Mouse (Mus musculus): ENCODE data around the gene Aes. TPM values are rescaled to one million over a fixed set of nuclear protein-coding genes. Genes with fewer than 3 reads are reported as not detected.

The Aes gene
- total RNA-seq, 1 experiment from 2014 or later, result 983 TPM

GRCm38 (mm10) chr10:81544296-81545160 lies 14.8 kb upstream of the Aes start:
- no peak for DNase-seq

- peak; percentile 100 for DNase-seq
Measured at GRCm38 (mm10) chr10:81545161-81545747, 14.0 kb upstream of the Aes start, which contains the start of gene Gna11. Gna11 (minus strand) TSS chr10:81545190.

GRCm38 (mm10) chr10:81546332-81546731 lies 13.0 kb upstream of the Aes start:
- DNase-seq, result no peak

- no peak for DNase-seq
Measured at GRCm38 (mm10) chr10:81546788-81547571, 12.3 kb upstream of the Aes start.

GRCm38 (mm10) chr10:81548944-81549343 lies 10.3 kb upstream of the Aes start:
- no peak for DNase-seq

- DNase-seq, result peak; percentile 72
Measured at GRCm38 (mm10) chr10:81550257-81550656, 9.0 kb upstream of the Aes start.

- DNase-seq, result peak; percentile 80
Measured at GRCm38 (mm10) chr10:81551597-81552102, 7.6 kb upstream of the Aes start.

- DNase-seq, result no peak
Measured at GRCm38 (mm10) chr10:81553232-81553631, 6.1 kb upstream of the Aes start.

GRCm38 (mm10) chr10:81553807-81554755 lies 5.2 kb upstream of the Aes start:
- no peak for DNase-seq

GRCm38 (mm10) chr10:81556282-81556681 lies 3.0 kb upstream of the Aes start:
- no peak for DNase-seq

GRCm38 (mm10) chr10:81557491-81557890 lies 1.8 kb upstream of the Aes start:
- DNase-seq, result no peak

GRCm38 (mm10) chr10:81559627-81560539 lies 595 bp downstream of the Aes start:
- peak; percentile 82 for DNase-seq

GRCm38 (mm10) chr10:81560719-81561459 lies 1.6 kb downstream of the Aes start:
- DNase-seq, result peak; percentile 64

- DNase-seq, result no peak
Measured at GRCm38 (mm10) chr10:81562411-81562810, 3.1 kb downstream of the Aes start.

GRCm38 (mm10) chr10:81563481-81563880 lies 4.2 kb downstream of the Aes start:
- peak; percentile 67 for DNase-seq

GRCm38 (mm10) chr10:81564216-81564615 lies 4.9 kb downstream of the Aes start:
- peak; percentile 70 for DNase-seq

- no peak for DNase-seq
Measured at GRCm38 (mm10) chr10:81564734-81565133, 5.4 kb downstream of the Aes start.

- DNase-seq, result no peak
Measured at GRCm38 (mm10) chr10:81565257-81566228, 6.3 kb downstream of the Aes start.

Data from adrenal gland, postnatal 25 days (tissue).